Mouse (Mus musculus): ENCODE measurements around the gene Trip11. TPM values are rescaled to one million over a fixed set of nuclear protein-coding genes. Genes with fewer than 3 reads are reported as not detected.
A peak's percentile ranks its signal among the peaks of the same experiment; 100 is the strongest.

Gene Trip11
- polyA plus RNA-seq, 1 experiment from 2014 or later: 22.2 TPM

DNA sequence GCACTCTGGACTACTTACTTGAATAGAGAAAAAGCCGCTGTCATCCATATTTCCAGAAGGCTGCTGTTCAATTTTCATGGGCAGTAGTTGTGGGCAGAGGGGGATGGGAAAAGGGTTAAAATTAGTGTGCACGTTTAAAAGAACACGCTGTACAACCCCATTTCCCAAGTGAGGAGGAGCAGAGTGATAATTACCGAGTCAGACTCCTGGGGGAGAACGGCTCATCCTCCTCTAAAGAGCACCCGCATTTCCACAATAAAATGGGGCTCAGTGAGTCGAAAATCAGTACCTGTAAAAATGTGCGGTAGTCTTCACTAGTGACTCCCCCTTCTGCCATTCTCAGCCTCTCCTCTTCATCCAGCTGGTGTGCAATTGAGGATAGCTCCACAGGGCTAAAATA is 34.9 kb upstream of the Trip11 start:
- DNase-seq (ENCODE audit: low spot score) (peak; percentile 3), ATAC-seq (ENCODE audit: low read depth) (no peak)
- Histone ChIP-seq H3K27me3 (replicated peaks; ENCODE audit: control insufficient read depth, insufficient read depth, low read length) (no peaks in the 10 kb centered on the region), H3K4me1 (ENCODE audit: control insufficient read depth, insufficient read depth, low read length) (no peaks in the 10 kb centered on the region), H3K9me3 (ENCODE audit: control insufficient read depth, low read length) (no peaks in the 10 kb centered on the region), H3K4me3 (ENCODE audit: low read depth, low read length) (no peak overlapping the region), H3K36me3 (ENCODE audit: control insufficient read depth, insufficient read depth, low read length) (peaks cover 29% of the 10 kb centered on the region), H3K27ac (replicated peaks; ENCODE audit: low read depth, low read length) (no peak overlapping the region), H3K9ac (ENCODE audit: low read depth, low read length) (no peak overlapping the region), H3K4me2 (ENCODE audit: low read depth, low read length) (no peak overlapping the region)
- 84% methylated on average over 8 of the region's 8 CpGs for WGBS

DNA sequence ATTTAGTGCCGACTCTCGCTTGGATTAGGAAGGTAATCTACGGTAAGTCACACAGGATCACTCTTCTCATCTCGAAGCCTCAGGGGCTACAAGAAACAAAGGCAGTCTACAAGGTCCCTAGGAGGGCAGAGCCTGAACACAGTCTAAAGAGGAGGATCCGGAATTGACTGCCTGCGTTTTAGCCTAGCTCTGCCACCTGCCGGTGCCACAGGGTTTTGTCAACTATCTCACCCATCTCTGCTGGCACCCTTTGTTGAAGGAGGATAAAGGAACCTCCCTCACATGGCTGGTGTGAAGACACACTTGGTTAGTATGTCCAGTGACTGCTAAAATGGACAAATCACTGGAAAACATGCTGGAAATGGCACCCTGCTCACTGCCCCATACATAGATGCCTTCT is 24.5 kb upstream of the Trip11 start:
- DNase-seq (ENCODE audit: low spot score) (no peak), ATAC-seq (ENCODE audit: low read depth) (no peak)
- Histone ChIP-seq H3K4me3 (ENCODE audit: low read depth, low read length) (no peak overlapping the region), H3K27ac (replicated peaks; ENCODE audit: low read depth, low read length) (no peak overlapping the region), H3K9me3 (ENCODE audit: control insufficient read depth, low read length) (no peaks in the 10 kb centered on the region), H3K4me2 (ENCODE audit: low read depth, low read length) (no peak overlapping the region), H3K4me1 (ENCODE audit: control insufficient read depth, insufficient read depth, low read length) (no peaks in the 10 kb centered on the region), H3K9ac (ENCODE audit: low read depth, low read length) (no peak overlapping the region), H3K36me3 (ENCODE audit: control insufficient read depth, insufficient read depth, low read length) (peaks cover 77% of the 10 kb centered on the region), H3K27me3 (replicated peaks; ENCODE audit: control insufficient read depth, insufficient read depth, low read length) (no peaks in the 10 kb centered on the region)
- WGBS: 82% methylated on average over 7 of the region's 7 CpGs

DNA sequence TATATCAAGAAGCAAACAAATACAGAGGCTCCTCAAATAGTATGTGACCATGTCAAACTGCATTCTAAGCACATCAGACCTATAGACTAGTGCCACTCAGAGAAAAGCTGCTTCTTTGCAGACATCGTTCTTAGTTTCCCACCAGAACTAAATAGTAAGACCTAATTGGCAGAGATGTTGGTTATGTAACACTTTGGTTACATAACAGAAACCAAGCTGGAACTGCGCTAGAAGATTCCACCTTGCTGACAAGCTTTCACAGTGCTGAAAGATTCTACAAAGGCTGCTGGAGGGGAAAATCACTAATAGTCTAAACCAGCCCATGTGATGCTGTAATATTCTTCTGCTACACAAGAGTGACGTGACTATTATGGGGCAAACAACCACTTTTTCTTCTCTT is 22.2 kb upstream of the Trip11 start:
- Histone ChIP-seq H3K27ac (replicated peaks; ENCODE audit: low read depth, low read length) (no peak overlapping the region), H3K36me3 (ENCODE audit: control insufficient read depth, insufficient read depth, low read length) (peaks cover 78% of the 10 kb centered on the region), H3K4me3 (ENCODE audit: low read depth, low read length) (no peak overlapping the region), H3K9me3 (ENCODE audit: control insufficient read depth, low read length) (no peaks in the 10 kb centered on the region), H3K4me1 (ENCODE audit: control insufficient read depth, insufficient read depth, low read length) (no peaks in the 10 kb centered on the region), H3K9ac (ENCODE audit: low read depth, low read length) (no peak overlapping the region), H3K27me3 (replicated peaks; ENCODE audit: control insufficient read depth, insufficient read depth, low read length) (no peaks in the 10 kb centered on the region), H3K4me2 (ENCODE audit: low read depth, low read length) (no peak overlapping the region)
- WGBS: 99% methylated on average over 3 of the region's 3 CpGs
- no peak for ATAC-seq (ENCODE audit: low read depth)
- DNase-seq (ENCODE audit: low spot score): no peak

DNA sequence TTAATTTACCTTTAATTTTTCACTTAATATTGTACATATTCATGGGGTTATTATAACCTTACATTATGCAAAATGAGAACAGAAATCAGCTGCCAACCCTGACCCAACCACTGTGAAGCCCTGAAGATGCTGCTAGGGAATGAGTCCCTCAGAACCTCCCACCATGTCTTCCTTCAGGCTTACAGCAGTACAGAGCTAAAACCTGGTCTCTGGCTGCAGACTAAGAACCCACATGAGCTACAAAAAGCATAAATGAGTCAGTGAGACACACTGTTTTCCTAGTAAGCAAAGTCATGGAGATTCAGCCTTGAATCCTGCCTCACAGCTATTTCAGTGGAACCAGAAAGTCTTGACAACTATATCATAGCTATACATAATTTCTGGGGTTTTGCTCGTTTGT is 15.4 kb upstream of the Trip11 start:
- Histone ChIP-seq H3K27ac (replicated peaks; ENCODE audit: low read depth, low read length) (no peak overlapping the region), H3K4me1 (ENCODE audit: control insufficient read depth, insufficient read depth, low read length) (no peaks in the 10 kb centered on the region), H3K4me3 (ENCODE audit: low read depth, low read length) (no peak overlapping the region), H3K4me2 (ENCODE audit: low read depth, low read length) (no peak overlapping the region), H3K9me3 (ENCODE audit: control insufficient read depth, low read length) (no peaks in the 10 kb centered on the region), H3K27me3 (replicated peaks; ENCODE audit: control insufficient read depth, insufficient read depth, low read length) (no peaks in the 10 kb centered on the region), H3K36me3 (ENCODE audit: control insufficient read depth, insufficient read depth, low read length) (peaks cover 87% of the 10 kb centered on the region), H3K9ac (ENCODE audit: low read depth, low read length) (no peak overlapping the region)
- no peak for ATAC-seq (ENCODE audit: low read depth)
- 86% methylated on average over 1 of the region's 1 CpGs for WGBS
- no peak for DNase-seq (ENCODE audit: low spot score)

DNA sequence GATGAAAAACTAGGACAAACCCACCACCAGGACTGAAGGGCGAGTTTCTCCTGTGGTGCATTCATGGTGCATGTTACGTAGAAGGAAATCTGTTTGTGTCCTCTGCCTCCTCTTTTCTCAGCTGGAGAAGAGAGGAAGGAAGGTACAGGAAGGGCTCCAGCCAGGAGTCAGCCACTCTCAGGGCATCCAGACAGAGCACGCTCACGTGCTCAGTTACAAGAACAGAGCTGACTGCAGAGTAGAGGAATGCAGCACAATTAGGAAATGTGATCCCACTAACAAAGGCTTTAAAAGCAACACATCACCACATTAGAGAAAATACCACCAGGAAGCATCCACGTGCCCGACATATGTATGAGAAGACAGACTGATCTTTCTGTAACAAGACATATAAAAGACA is 9.2 kb upstream of the Trip11 start:
- 58% methylated on average over 6 of the region's 6 CpGs for WGBS
- H3K4me1 ChIP-seq (ENCODE audit: control insufficient read depth, insufficient read depth, low read length): no peaks in the 10 kb centered on the region
- peak; percentile 10 for DNase-seq (ENCODE audit: low spot score)

DNA sequence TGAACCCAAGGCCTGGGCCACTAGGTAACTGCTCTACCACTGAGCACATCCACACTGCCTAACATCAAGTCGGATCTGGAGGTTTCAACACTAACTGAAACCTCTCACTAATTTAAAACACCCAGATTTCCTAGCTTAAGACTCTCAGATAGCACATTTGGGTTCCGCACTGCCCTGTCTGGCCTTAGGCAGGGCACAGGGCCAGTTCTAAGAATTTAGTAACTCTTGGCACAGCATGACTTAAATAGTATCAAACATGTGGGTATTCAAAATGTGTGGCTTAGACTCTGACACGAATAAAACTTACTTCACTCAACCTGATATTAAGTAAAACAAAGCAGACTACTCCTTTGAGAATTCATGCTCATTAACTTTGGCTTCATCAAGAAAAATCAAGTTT is 6.8 kb upstream of the Trip11 start:
- Histone ChIP-seq H3K36me3 (ENCODE audit: control insufficient read depth, insufficient read depth, low read length) (peaks cover 21% of the 10 kb centered on the region), H3K4me1 (ENCODE audit: control insufficient read depth, insufficient read depth, low read length) (no peaks in the 10 kb centered on the region), H3K4me2 (ENCODE audit: low read depth, low read length) (no peak overlapping the region), H3K4me3 (ENCODE audit: low read depth, low read length) (no peak overlapping the region), H3K27ac (replicated peaks; ENCODE audit: low read depth, low read length) (no peak overlapping the region), H3K9me3 (ENCODE audit: control insufficient read depth, low read length) (no peaks in the 10 kb centered on the region), H3K9ac (ENCODE audit: low read depth, low read length) (no peak overlapping the region), H3K27me3 (replicated peaks; ENCODE audit: control insufficient read depth, insufficient read depth, low read length) (no peaks in the 10 kb centered on the region)
- ATAC-seq (ENCODE audit: low read depth): no peak
- no peak for DNase-seq (ENCODE audit: low spot score)
- WGBS: 77% methylated on average over 3 of the region's 3 CpGs

More for the DNA sequence above, 9.2 kb upstream of the Trip11 start:
- no peak overlapping the region for H3K4me2 ChIP-seq (ENCODE audit: low read depth, low read length)
- H3K4me3 ChIP-seq (ENCODE audit: low read depth, low read length): no peak overlapping the region
- peaks cover 46% of the 10 kb centered on the region for H3K36me3 ChIP-seq (ENCODE audit: control insufficient read depth, insufficient read depth, low read length)
- ATAC-seq (ENCODE audit: low read depth): peak; percentile 77; the same call in 1 of the 2 replicates
- no peaks in the 10 kb centered on the region for H3K9me3 ChIP-seq (ENCODE audit: control insufficient read depth, low read length)
- no peak overlapping the region for H3K27ac ChIP-seq (replicated peaks; ENCODE audit: low read depth, low read length)
- H3K9ac ChIP-seq (ENCODE audit: low read depth, low read length): no peak overlapping the region
- no peaks in the 10 kb centered on the region for H3K27me3 ChIP-seq (replicated peaks; ENCODE audit: control insufficient read depth, insufficient read depth, low read length)

DNA sequence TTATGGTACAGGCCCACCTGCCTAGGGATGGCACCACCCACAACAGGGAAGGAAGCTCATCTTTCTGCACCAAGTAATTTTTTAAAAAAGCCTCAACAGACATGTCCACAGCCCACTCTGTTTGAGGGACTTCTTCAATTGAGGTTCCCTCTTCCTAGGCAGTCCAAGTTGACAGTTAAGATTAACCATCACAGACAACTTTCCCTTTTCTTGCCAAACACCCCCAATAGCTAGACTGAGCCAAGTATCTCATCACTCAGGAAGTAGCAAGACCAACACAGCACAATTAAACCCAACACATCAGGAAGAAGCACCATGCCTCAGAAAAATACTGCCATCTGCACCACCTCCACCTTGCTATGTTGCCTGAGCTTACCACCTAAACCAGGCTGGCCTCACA is 4.1 kb upstream of the Trip11 start:
- no peak overlapping the region for H3K4me3 ChIP-seq (ENCODE audit: low read depth, low read length)
- H3K4me1 ChIP-seq (ENCODE audit: control insufficient read depth, insufficient read depth, low read length): peaks cover 6% of the 10 kb centered on the region
- H3K4me2 ChIP-seq (ENCODE audit: low read depth, low read length): no peak overlapping the region
- no peak overlapping the region for H3K27ac ChIP-seq (replicated peaks; ENCODE audit: low read depth, low read length)
- ATAC-seq (ENCODE audit: low read depth) (no peak), DNase-seq (ENCODE audit: low spot score) (no peak)
- H3K36me3 ChIP-seq (ENCODE audit: control insufficient read depth, insufficient read depth, low read length): no peaks in the 10 kb centered on the region
- 0 out of 2 replicates have a peak, but pooled peaks cover 2% of the 10 kb centered on the region for H3K27me3 ChIP-seq (replicated peaks; ENCODE audit: control insufficient read depth, insufficient read depth, low read length)
- no peak overlapping the region for H3K9ac ChIP-seq (ENCODE audit: low read depth, low read length)
- no peaks in the 10 kb centered on the region for H3K9me3 ChIP-seq (ENCODE audit: control insufficient read depth, low read length)

DNA sequence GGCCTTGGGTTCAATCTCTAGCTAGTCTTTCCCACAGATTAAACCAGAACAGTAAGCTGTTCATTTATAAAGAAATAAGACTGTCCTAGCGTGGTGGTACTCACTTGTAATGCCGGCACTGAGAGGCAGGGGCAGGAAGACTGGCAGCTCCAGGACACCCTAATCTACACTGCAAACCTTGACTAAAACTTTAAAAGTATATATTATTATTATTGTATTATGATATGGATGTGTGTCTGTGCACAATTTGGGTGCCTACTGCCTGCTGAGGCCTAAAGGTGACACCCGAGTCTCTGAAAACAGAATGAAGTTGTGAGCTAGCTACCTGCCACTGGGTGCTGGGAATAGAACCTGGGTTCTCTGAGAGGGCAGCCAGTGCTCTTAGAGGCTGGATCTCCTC is 1.7 kb downstream of the Trip11 start:
- H3K27ac ChIP-seq (replicated peaks; ENCODE audit: low read depth, low read length): no peak overlapping the region
- peak overlapping the region; percentile 96 for H3K9ac ChIP-seq (ENCODE audit: low read depth, low read length)

DNA sequence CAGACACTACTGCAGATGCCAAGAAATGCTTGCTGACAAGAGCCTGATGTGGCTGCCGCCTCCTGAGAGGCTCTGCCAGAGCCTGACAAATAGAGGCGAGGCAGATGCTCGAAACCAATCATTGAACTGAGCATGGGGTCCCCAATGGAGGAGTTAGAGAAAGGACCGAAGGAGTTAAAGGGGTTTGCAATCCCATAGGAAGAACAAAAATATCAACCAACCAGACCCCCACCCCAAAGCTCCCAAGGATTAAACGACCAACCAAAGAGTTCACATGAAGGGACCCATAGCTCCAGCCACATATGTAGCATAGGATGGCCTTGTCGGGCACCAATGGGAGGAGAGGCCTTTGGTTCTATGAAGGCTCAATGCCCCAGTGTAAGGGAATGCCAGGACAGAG is 2.7 kb downstream of the Trip11 start:
- Histone ChIP-seq H3K4me2 (ENCODE audit: low read depth, low read length) (no peak overlapping the region), H3K9me3 (ENCODE audit: control insufficient read depth, low read length) (no peaks in the 10 kb centered on the region), H3K9ac (ENCODE audit: low read depth, low read length) (no peak overlapping the region), H3K27ac (replicated peaks; ENCODE audit: low read depth, low read length) (no peak overlapping the region), H3K4me3 (ENCODE audit: low read depth, low read length) (no peak overlapping the region), H3K36me3 (ENCODE audit: control insufficient read depth, insufficient read depth, low read length) (peaks cover 24% of the 10 kb centered on the region), H3K27me3 (replicated peaks; ENCODE audit: control insufficient read depth, insufficient read depth, low read length) (0 out of 2 replicates have a peak, but pooled peaks cover 2% of the 10 kb centered on the region), H3K4me1 (ENCODE audit: control insufficient read depth, insufficient read depth, low read length) (peaks cover 21% of the 10 kb centered on the region)
- ATAC-seq (ENCODE audit: low read depth): no peak
- WGBS: 93% methylated on average over 6 of the region's 6 CpGs
- no peak for DNase-seq (ENCODE audit: low spot score)

More for the DNA sequence above, 1.7 kb downstream of the Trip11 start:
- Histone ChIP-seq H3K4me3 (ENCODE audit: low read depth, low read length) (peak overlapping the region; percentile 93), H3K27me3 (replicated peaks; ENCODE audit: control insufficient read depth, insufficient read depth, low read length) (0 out of 2 replicates have a peak, but pooled peaks cover 2% of the 10 kb centered on the region), H3K36me3 (ENCODE audit: control insufficient read depth, insufficient read depth, low read length) (peaks cover 19% of the 10 kb centered on the region), H3K4me1 (ENCODE audit: control insufficient read depth, insufficient read depth, low read length) (peaks cover 21% of the 10 kb centered on the region), H3K9me3 (ENCODE audit: control insufficient read depth, low read length) (no peaks in the 10 kb centered on the region), H3K4me2 (ENCODE audit: low read depth, low read length) (peak overlapping the region; percentile 83)
- 85% methylated on average over 3 of the region's 3 CpGs for WGBS
- no peak for ATAC-seq (ENCODE audit: low read depth)
- no peak for DNase-seq (ENCODE audit: low spot score)

Data from embryonic facial prominence, embryonic 14.5 days (tissue).